Mouse (Mus musculus): Measurements from ENCODE around the gene Edn3.

The Edn3 gene

GRCm38 (mm10) chr2:174760479-174761121 is at the start of gene Edn3:
Gene Edn3, plus strand, starts transcription at chr2:174760619.
- DNase-seq: peak; percentile 29 to 35

GRCm38 (mm10) chr2:174712043-174712442 is 48.4 kb upstream of the Edn3 start:
- DNase-seq: no peak

DNA sequence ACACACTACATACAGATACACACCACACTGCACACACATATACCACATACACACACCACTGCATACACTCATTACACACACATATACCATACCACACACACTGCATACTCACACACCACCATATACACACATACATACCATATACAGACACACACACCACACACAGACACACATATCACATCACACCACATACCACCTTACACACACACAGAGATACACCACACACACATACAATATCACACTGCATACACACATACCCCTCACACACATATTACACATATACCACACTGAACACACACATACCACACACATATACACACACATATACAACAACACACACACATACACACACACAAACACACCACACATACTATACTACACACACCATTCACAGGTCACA is 44.5 kb upstream of the Edn3 start:
- DNase-seq: no peak

- DNase-seq: no peak
These were observed 42.6 kb upstream of the Edn3 start for GRCm38 (mm10) chr2:174717857-174718256.

DNA sequence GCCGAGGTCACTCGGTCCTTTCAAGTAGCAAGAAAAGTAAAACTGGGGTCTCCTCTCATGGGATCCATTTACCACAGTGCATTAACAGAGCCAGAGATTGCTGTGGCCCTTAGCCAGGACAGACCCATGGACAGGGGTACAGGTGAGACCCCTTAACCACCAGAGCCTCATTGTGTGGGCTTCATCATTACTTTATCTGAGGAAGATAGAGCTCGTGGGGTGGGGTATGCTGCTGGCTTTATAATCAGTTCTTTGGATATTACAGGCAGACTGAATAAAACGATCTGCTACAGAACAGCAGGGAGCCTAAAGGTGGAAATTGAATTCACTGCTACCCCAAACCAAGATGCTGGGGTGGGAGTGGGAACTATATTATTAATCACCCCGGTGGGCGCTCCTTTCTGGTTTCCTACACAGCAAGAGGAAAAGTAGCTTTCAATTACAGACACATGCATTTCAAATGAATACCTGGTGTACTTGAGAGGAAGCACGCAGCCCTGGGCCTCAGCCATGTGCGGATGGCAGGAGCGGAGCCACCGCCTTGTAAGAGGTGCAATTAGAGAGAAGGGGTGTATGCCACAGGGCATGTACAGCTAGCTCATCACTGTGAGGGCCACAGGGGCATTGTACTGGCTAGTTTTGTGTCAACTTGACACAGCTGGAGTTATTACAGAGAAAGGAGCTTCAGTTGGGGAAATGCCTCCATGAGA is 33.1 kb upstream of the Edn3 start:
- no peak for DNase-seq

DNA sequence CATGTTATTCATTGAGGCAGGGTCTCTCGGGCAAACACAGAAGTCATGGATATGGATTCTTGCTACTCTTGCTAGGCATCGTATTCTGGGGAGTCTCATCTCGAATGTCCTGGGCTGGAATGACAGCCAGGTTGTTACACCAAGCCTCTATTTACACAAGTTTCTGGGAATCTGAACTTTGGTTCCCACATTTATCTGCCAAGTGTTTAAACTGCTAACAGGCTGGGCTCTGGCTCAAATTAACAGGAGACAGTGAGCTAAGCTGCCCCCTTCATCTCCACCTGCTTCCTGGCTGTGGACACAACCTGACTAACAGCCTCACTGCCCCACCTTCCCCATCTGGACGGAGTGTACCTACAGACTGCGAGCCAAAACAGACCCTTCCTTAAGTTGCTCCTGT is 28.5 kb upstream of the Edn3 start:
- no peak for DNase-seq

DNA sequence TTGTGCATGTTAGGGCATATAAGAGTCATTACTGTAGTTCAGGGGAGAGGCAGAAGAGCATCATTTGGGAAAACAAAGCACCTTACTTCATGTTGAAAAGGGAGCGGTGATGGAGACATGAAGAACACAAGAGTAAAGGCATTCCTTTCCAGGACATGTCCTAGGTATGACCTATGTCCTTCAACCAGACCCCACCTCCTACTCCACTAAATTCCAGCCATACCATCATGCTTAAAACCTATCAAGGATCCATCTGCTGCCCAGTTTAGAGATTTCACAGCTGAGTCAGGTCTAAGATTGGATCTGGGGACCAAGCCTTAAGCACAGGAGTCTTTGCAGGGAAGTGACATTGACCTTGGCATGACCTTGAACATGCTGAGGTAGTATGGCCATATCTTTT is 25.1 kb upstream of the Edn3 start:
- DNase-seq: no peak

- DNase-seq: peak; percentile 58 to 70
These were observed 13.2 kb upstream of the Edn3 start for GRCm38 (mm10) chr2:174747182-174747581.

GRCm38 (mm10) chr2:174748381-174748780 is 12.0 kb upstream of the Edn3 start:
- DNase-seq: peak in 1 of 2 experiments; percentile 14

DNA sequence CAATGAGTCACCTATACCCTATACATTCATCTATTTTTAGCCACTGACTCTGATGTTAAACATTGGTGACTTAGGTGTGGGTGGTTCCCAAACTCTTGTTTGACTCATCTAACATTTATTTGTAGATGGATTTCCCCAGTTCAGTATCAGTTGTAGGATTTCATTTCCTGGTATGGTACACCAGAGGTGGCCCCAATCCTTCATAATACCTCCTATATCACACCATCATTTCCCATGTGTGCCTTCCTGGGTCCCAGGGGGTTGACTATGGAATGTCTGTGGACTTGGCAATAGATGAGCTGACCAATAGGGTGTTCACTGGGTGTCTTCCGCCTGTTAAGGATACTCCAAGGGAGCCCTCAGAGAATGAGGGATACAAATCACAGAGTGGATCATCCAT is 7.2 kb upstream of the Edn3 start:
- DNase-seq: no peak

GRCm38 (mm10) chr2:174754231-174754630 is 6.2 kb upstream of the Edn3 start:
- peak; percentile 73 to 78 for DNase-seq

DNA sequence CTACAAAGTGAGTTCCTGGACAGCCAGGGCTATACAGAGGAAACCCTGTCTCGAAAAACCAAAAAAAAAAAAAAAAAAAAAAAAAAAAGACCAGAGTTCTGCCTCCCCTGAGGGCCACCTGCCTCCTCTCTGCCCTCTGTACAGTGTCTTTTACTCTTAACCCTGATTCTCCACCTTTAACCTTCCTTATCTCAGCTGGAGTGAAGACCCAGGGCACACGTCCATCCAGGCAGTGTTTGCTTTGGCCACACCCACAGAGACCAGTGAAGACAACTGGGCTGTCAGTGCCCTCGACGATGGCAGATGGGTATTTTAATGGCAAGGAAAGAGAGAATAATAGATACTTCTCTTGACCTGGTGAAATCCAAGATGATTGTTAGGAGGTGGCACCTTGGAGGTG is 1.2 kb upstream of the Edn3 start:
- DNase-seq: no peak

- no peak for DNase-seq
These were observed 1.2 kb downstream of the Edn3 start for GRCm38 (mm10) chr2:174761452-174762101.

GRCm38 (mm10) chr2:174762310-174762709 is 1.9 kb downstream of the Edn3 start:
- DNase-seq: no peak

GRCm38 (mm10) chr2:174768891-174769528 is 8.6 kb downstream of the Edn3 start:
- peak; percentile 31 to 43 for DNase-seq

- no peak for DNase-seq
These were observed 14.0 kb downstream of the Edn3 start for GRCm38 (mm10) chr2:174774177-174775111.

DNA sequence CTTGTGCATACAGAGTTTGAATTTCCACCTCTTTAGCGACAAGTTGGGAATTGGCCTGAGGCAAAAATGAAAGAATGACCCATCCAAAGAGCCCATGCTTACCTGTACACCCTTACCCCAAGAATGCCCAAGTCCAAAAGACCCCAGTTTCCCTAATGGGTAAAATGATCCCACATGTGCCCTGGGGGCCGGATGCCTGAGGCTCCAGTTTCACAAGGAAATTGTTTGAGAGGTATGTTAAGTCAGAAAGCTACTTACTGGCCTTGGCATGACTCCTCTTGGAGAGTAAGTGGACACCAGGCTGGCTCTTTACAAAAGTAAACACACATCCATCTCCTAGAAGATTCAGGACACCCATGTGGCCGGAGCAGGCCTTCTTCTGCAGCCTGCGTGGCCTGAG is 21.6 kb downstream of the Edn3 start:
- DNase-seq: no peak

DNA sequence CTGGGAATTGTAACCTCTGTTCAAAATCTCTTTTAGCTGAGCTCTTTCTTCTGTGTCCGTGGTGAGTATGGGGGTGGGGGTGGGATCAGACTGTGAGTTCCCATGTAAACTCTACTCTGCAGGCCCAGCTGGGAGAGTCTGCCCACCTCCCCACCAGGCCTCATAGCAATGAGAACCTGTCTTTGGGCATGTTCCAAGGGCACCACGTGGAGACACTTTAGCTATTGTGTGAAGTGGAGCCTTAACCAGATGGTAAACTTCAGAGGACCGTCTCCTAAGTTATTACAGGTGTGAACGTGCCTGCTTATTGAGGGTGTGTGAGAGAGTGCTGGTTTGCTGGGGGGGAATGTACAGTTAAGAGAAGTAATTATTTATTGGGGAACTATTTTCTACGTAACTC is 22.5 kb downstream of the Edn3 start:
- DNase-seq: peak; percentile 28 to 29

DNA sequence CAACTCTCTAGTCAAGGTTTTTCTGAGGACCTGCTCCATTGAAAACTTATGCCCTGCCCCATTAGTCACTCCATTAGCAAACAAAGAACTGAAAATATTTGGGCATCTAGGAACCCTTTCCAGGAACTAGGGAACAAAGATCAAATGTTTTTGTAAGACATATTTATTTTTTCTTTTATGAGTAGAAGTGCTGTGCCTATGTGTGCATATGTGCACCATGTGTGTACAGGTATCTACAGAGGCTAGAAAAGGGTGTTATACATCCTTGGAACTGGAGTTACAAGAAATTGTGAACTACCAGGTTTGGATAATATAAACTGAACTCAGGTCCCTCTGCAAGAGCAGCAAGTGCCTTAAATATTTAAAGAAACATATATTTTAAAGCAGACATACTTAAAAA is 28.4 kb downstream of the Edn3 start:
- DNase-seq: no peak

DNA sequence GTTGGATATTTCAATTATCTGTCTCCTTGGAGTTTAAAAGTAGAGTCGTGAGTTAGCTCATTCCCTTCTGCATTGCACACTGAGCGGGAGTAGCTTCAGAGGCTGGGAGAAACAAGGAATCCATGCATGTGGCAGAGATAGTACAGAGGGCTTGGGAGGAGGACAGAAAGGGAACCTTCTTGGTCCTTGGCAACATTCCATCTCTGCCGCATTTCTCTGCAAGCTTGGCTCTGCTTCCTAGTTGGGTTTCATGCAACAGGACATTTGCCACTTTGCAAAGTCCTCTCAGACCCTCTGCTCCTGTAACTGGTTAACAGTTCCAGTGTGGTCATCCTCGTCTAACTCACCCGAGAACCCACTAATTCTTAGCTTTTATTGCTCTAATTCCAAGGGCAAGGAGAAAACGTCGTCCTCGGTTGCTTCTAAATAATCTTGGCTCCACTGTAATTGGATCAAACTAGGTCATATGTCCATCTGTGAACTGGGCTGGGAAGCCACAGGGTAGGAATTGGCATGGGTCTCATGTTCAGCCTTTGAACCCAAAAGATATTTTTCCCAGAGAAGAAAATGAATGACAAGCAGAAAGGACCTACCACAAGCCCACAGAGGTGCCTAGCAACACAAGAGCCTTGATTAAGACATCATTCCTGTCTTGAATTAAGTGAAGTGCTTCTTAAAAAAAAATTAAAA is 32.2 kb downstream of the Edn3 start:
- DNase-seq: no peak

DNA sequence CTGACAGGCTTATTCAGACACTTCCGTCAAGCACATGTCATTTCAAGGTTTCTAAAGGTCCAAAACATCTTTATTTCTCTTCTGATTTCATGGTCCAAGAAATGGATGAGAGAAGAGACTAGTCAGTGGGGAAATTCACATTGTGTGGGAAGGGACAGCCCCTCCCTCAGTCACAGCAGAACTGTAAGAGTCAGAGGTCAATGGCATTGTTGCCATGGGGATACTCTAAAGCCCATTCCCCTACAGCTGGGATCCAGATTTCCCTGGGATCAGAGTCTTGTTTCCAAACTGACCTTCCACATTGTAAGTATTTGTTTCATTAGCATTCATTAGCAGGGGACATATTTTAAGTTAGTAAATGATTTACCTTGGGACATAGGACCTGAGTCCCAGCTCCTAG is 32.8 kb downstream of the Edn3 start:
- DNase-seq: no peak

GRCm38 (mm10) chr2:174796998-174797397 is 36.6 kb downstream of the Edn3 start:
- no peak for DNase-seq

All from lung, adult 18-20 months (tissue).